Mouse (Mus musculus): Measurements from ENCODE around the gene Bfsp2.

Gene Bfsp2

GRCm38 (mm10) chr9:103485606-103486005 lies 5.4 kb upstream of the Bfsp2 start:
- DNase-seq (ENCODE audit: low spot score) = no peak

GRCm38 (mm10) chr9:103480603-103481220 lies 492 bp upstream of the Bfsp2 start:
- DNase-seq (ENCODE audit: low spot score) = peak; percentile 50

GRCm38 (mm10) chr9:103475414-103475813 lies 4.8 kb downstream of the Bfsp2 start:
- no peak for DNase-seq (ENCODE audit: low spot score)

- no peak for DNase-seq (ENCODE audit: low spot score)
Measured at GRCm38 (mm10) chr9:103473915-103474688, 6.1 kb downstream of the Bfsp2 start.

GRCm38 (mm10) chr9:103471784-103472183 lies 8.4 kb downstream of the Bfsp2 start:
- DNase-seq (ENCODE audit: low spot score) = no peak

- DNase-seq (ENCODE audit: low spot score) = no peak
Measured at GRCm38 (mm10) chr9:103469516-103469915, 10.7 kb downstream of the Bfsp2 start.

- DNase-seq (ENCODE audit: low spot score) = no peak
Measured at GRCm38 (mm10) chr9:103468911-103469310, 11.3 kb downstream of the Bfsp2 start.

- peak; percentile 41 for DNase-seq (ENCODE audit: low spot score)
Measured at GRCm38 (mm10) chr9:103465711-103466220, 14.5 kb downstream of the Bfsp2 start.

GRCm38 (mm10) chr9:103465293-103465692 lies 14.9 kb downstream of the Bfsp2 start:
- DNase-seq (ENCODE audit: low spot score) = no peak

GRCm38 (mm10) chr9:103463833-103464232 lies 16.4 kb downstream of the Bfsp2 start:
- no peak for DNase-seq (ENCODE audit: low spot score)

GRCm38 (mm10) chr9:103459839-103460238 lies 20.4 kb downstream of the Bfsp2 start:
- no peak for DNase-seq (ENCODE audit: low spot score)

- DNase-seq (ENCODE audit: low spot score) = no peak
Measured at GRCm38 (mm10) chr9:103459307-103459706, 20.9 kb downstream of the Bfsp2 start.

- DNase-seq (ENCODE audit: low spot score) = no peak
Measured at GRCm38 (mm10) chr9:103449651-103450050, 30.6 kb downstream of the Bfsp2 start.

- no peak for DNase-seq (ENCODE audit: low spot score)
Measured at GRCm38 (mm10) chr9:103449092-103449491, 31.1 kb downstream of the Bfsp2 start.

GRCm38 (mm10) chr9:103444656-103445055 lies 35.6 kb downstream of the Bfsp2 start:
- DNase-seq (ENCODE audit: low spot score) = no peak

- peak; percentile 39 for DNase-seq (ENCODE audit: low spot score)
Measured at GRCm38 (mm10) chr9:103443824-103444185, 36.4 kb downstream of the Bfsp2 start.

- DNase-seq (ENCODE audit: low spot score) = peak; percentile 56
Measured at GRCm38 (mm10) chr9:103443121-103443823, 36.9 kb downstream of the Bfsp2 start.

GRCm38 (mm10) chr9:103440597-103440996 lies 39.6 kb downstream of the Bfsp2 start:
- no peak for DNase-seq (ENCODE audit: low spot score)

- no peak for DNase-seq (ENCODE audit: low spot score)
Measured at GRCm38 (mm10) chr9:103437104-103437503, 43.1 kb downstream of the Bfsp2 start.

GRCm38 (mm10) chr9:103434116-103434515 lies 46.1 kb downstream of the Bfsp2 start:
- DNase-seq (ENCODE audit: low spot score) = peak; percentile 49

- no peak for DNase-seq (ENCODE audit: low spot score)
Measured at GRCm38 (mm10) chr9:103432122-103432778, 48.0 kb downstream of the Bfsp2 start.

- no peak for DNase-seq (ENCODE audit: low spot score)
Measured at GRCm38 (mm10) chr9:103431718-103432117, 48.5 kb downstream of the Bfsp2 start.
